Mouse (Mus musculus) spleen, adult 2 months (tissue): ENCODE results near the gene Wasl.

Experiments used
- CTCF ChIP-seq: fragments of 200-500 bp; IDR thresholded peaks from 2 replicates; pipeline ENCODE4 v1.5.1; 2011; ENCODE audit warnings: mild to moderate bottlenecking, inconsistent platforms; ENCODE audit not compliant: insufficient read depth, insufficient read length, insufficient replicate concordance; ENCODE audit errors: extremely low read depth
- POLR2A ChIP-seq: fragments of 200-500 bp; IDR thresholded peaks from 2 replicates; pipeline ENCODE4 v1.6.1; 2011; ENCODE audit warnings: low read depth, low read length, inconsistent platforms

GRCm38 (mm10) chr6:24564886-24565285, 99.9 kb downstream of the Wasl start:
- no peak for TF ChIP-seq CTCF
- TF ChIP-seq POLR2A, result no peak
